In genomic region chr8:127447401-127447800, GRCm38 (mm10) we compare ENCODE assay signal across 18 mouse cellular contexts.
"Had no signal": no experiment of that assay in that cellular context is flagged by ENCODE, and none has a peak within 500 bp of the region (broad histone marks: within the 10 kb centered on the region; RNA-seq: fewer than 3 reads in every experiment).

No protein-coding gene starts in this region.

- H3K9me3 ChIP-seq: limb, embryonic 12.5 days; limb, embryonic 15.5 days; lung, embryonic 15.5 days; midbrain, embryonic 12.5 days; midbrain, embryonic 15.5 days; neural tube, embryonic 13.5 days had no signal

- H3K27ac ChIP-seq: limb, embryonic 12.5 days; limb, embryonic 15.5 days; liver, embryonic 14.5 days; lung, embryonic 15.5 days; macrophage; midbrain, embryonic 12.5 days; midbrain, embryonic 15.5 days; neural tube, embryonic 13.5 days had no signal

- ATAC-seq: midbrain, embryonic 15.5 days had no signal

- H3K4me1 ChIP-seq: limb, embryonic 15.5 days; lung, embryonic 15.5 days had no signal

- H3K4me2 ChIP-seq: limb, embryonic 12.5 days; limb, embryonic 15.5 days; lung, embryonic 15.5 days; midbrain, embryonic 12.5 days; midbrain, embryonic 15.5 days; neural tube, embryonic 13.5 days had no signal

- H3K9ac ChIP-seq: limb, embryonic 12.5 days; limb, embryonic 15.5 days; liver, embryonic 14.5 days; lung, embryonic 15.5 days; midbrain, embryonic 12.5 days; midbrain, embryonic 15.5 days; neural tube, embryonic 13.5 days had no signal

- H3K27me3 ChIP-seq: limb, embryonic 12.5 days; limb, embryonic 15.5 days; lung, embryonic 15.5 days; midbrain, embryonic 12.5 days; midbrain, embryonic 15.5 days; neural tube, embryonic 13.5 days had no signal

- H3K4me3 ChIP-seq: limb, embryonic 12.5 days; limb, embryonic 15.5 days; lung, embryonic 15.5 days; midbrain, embryonic 12.5 days; midbrain, embryonic 15.5 days; myocyte; neural tube, embryonic 13.5 days had no signal

- DNase-seq: kidney, adult 18-20 months; kidney, postnatal 10 days; kidney, postnatal 4 days; left cerebral cortex, postnatal 4 days; lung, adult 18-20 months; retina, postnatal 1 day; right cerebral cortex, postnatal 25 days; thymus, adult 18-20 months; thymus, postnatal 36 days had no signal

- H3K36me3 ChIP-seq: lung, embryonic 15.5 days; midbrain, embryonic 15.5 days had no signal
